Mouse (Mus musculus) heart, adult 10 weeks (tissue): Measurements from ENCODE around the gene Zcchc14. TPM values are rescaled to one million over a fixed set of nuclear protein-coding genes. Genes with fewer than 3 reads are reported as not detected.

ENCODE experiments used
- polyA plus RNA-seq: library from polyadenylated mRNA; stranded (reverse); fragments of 350-450 nt; fragmentation: Illumina TruSeq; extraction: RNeasy Lipid Tissue Mini Kit (QIAGEN cat#74804); gene quantifications from one replicate; pipeline ENCODE4 v1.2.3, GENCODE M21; 2014; ENCODE audit warnings: low read depth, low replicate concordance

Zcchc14 gene
- polyA plus RNA-seq = 18.9 TPM

DNA sequence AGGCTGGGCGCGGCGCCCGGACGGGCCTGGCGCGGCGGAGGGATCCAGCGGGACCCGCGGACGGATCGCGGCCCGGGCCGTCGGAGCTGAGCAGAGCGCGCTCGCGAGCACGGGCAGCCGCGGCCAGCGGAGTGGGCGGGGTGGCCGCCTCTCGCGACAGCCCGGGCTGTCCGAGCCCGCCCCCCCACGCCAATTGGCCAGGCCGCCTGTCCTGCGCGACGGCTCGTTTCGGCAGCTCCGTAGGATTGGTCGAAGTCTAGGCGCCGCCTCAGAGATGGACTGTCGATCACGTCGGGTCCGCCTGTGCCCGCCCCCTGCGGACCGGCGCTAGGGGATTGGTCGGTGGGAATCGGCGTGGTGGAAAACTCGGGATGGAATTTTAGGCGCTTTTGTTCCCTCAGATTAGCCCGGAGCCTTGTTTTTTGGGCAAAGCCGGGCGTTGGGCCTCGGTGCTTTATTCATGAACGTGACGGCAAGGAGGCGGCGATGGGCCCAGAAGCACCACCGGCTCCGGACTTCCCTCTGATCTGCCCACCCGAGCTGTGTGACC lies at the start of gene Zcchc14:
Gene Zcchc14, minus strand, starts transcription at position 128 of the 550 bp plus-strand sequence.

DNA sequence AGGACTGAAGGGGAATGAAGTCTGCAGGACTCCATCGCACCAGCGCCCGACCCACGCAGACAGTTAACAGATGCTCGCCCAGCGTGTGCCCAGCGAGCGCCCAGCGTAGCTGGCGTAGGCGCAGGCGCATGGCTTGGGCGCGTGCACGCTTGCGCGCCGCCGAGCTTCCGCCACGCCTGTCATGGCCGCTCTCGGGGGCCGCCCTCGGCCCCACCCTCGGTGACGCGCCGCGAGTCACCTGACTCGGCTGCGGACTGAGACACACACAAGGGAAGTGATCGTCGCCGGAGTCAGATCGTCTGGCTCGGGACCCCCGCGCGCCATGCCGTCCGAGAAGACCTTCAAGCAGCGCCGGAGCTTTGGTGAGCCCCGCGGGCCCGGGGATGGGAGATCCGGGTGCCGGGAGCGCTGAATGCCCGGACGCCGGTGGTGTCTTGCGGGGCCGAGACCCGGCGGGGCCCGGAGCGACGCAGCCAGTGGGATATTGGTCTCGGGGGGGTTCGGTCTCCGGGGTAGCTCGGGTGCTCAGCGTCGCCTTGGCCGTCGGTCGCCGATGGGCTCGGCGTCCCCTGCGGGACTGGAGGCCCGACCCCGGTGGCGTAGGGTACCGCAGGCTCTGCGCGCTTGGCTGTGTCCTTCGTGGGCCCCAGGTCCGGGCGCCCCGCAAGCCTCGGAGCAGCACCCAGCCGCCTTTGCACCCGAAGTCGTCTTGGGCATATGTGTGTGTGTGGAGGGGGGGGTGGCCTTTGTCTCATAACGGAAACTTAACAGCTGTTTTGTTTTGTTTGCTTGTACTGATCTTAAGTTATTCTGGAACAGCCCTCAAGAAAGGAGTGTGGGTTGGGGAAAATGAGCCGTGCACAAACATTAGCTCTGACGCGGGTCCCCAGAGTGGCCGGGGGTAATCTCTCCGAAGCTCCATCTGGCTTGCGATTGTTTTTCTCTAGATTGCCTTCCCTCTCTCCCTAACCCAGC lies 62.2 kb downstream of the Zcchc14 start, which contains the start of gene Map1lc3b:
Gene Map1lc3b, plus strand, starts transcription at position 159 of the 975 bp plus-strand sequence.

DNA sequence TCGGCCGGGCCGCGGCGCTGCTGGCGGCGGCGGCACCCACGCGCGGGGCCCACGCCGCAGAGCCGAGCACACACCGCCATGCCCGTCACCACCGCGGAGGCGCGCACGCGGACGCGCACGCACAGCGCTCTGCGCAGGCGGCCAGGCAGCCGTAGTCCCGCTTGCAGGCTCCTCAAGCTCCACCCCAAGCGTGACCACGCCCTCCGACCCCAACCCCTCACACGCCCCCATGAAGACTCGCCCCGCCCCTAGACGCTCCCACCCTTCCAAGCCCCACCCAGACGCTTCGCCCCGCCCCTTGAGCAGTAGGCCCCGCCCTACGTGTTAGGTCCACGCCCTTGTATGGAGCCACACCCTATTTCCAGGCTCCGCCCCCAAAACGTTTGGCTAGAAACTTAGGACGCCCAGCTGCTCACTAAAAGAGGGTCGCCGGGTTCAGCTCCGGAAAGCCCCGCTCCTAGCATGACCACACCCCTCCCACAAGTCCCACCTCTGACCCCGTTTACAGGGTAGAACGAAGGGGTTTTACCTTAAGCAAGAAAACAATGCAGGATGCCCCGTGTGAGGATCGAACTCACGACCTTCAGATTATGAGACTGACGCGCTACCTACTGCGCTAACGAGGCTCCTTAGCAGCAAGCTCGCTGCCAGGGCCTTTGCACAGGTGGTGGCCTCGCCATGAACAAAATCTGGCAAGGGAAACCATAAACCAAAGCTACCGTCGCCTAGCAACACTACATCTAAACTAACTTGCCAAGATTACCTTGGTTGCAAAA lies 73.8 kb downstream of the Zcchc14 start, which contains the start of gene Fbxo31:
Gene Fbxo31, minus strand, starts transcription at position 131 of the 776 bp plus-strand sequence.

Other genes with a start within 250 kb of the Zcchc14 start
- not detected for gene 1700018B08Rik, start 108.6 kb downstream of the Zcchc14 start, polyA plus RNA-seq
- 93.5 TPM for gene Fbxo31, start 74.1 kb downstream of the Zcchc14 start, polyA plus RNA-seq
- 296 TPM for gene Map1lc3b, start 62.5 kb downstream of the Zcchc14 start, polyA plus RNA-seq
- not detected for gene Jph3, start 76.7 kb upstream of the Zcchc14 start, polyA plus RNA-seq
- 13.0 TPM for gene Klhdc4, start 176.7 kb upstream of the Zcchc14 start, polyA plus RNA-seq